Mouse (Mus musculus) layer of hippocampus, adult 2 months (tissue): ENCODE measurements around the gene Ubd. TPM values are rescaled to one million over a fixed set of nuclear protein-coding genes. Genes with fewer than 3 reads are reported as not detected.

Source experiments
- DNase-seq, 2 experiments: peaks; one replicate each; pipeline ENCODE4 v3.0.0; 2022; ENCODE audit warnings: low spot score in 2 of 2
- H3K27ac ChIP-seq: fragments of 200-600 bp; 2 replicates; pipeline ENCODE4 v1.8.1; 2022
- H3K4me3 ChIP-seq: fragments of 200-600 bp; 2 replicates; pipeline ENCODE4 v1.8.1; 2022; ENCODE audit warnings: mild to moderate bottlenecking
- CTCF ChIP-seq: fragments of 200-600 bp; conservative IDR thresholded peaks from 2 replicates; pipeline ENCODE4 v1.8.1; 2022; ENCODE audit warnings: antibody characterized with exemption, mild to moderate bottlenecking, moderate library complexity
- long read RNA-seq, 2 experiments: library from polyadenylated mRNA; stranded (forward); transcript quantifications; one replicate each; pipeline ENCODE4 v2.0.0; 2021; ENCODE audit warnings: borderline mapping rate in 2 of 2
- total RNA-seq, 2 experiments: library from RNA; stranded (reverse); gene quantifications; 2 replicates each; pipeline ENCODE4 v1.2.3; 2021

Gene Ubd
- total RNA-seq = not detected
- long read RNA-seq, experiment 1 = 0 reads
- long read RNA-seq, experiment 2 = 0 reads

DNA sequence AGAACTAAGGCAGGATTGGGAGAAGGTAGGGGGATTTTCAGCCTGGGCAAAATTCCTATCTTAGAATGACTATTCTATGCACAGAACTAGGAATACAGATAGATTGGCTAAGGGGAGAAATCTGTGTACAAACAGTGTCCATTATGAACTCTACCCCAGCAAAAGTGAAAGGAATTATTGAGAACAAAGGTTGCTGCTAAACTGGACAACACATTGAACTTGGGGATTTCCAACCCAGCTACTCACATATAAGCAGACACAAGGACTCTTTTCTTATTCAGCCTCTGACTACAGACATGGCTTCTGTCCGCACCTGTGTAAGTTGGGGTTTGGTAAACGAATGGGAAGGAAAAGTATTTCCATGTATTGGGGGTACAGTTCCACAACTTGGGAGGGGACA is at the start of gene Ubd:
TSS of gene Ubd (plus strand) at position 237 of the 400 bp plus-strand sequence.
- DNase-seq = no peak
- Histone ChIP-seq H3K4me3 (no peak within 1 kb of the TSS), H3K27ac (no peak within 1 kb of the TSS)
- TF ChIP-seq CTCF = no peak

DNA sequence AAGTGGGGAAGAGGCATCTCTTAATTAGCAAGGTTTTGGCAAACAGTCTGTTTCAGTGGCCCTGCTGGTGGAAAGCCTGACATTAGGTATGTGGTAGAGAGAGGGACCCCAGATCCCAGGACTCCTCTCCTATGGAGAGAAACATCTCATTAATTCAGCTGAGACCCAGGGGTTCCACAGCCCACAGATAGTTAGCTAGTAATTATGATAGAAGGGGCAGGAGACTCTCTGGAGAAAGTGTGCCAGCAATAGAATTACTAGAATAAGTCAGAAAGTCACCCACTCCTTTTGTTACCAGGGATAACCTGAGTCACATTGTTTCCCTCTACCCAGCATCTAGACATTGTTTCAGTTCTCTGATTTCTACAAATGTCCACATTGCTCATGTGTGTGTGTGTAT is 32.3 kb upstream of the Ubd start, which contains the start of gene Olfr93:
TSS of gene Olfr93 (minus strand) at position 101 of the 400 bp plus-strand sequence.
- TF ChIP-seq CTCF = no peak
- no peak for DNase-seq
- Histone ChIP-seq H3K27ac (no peak within 1 kb of the TSS), H3K4me3 (no peak within 1 kb of the TSS)

DNA sequence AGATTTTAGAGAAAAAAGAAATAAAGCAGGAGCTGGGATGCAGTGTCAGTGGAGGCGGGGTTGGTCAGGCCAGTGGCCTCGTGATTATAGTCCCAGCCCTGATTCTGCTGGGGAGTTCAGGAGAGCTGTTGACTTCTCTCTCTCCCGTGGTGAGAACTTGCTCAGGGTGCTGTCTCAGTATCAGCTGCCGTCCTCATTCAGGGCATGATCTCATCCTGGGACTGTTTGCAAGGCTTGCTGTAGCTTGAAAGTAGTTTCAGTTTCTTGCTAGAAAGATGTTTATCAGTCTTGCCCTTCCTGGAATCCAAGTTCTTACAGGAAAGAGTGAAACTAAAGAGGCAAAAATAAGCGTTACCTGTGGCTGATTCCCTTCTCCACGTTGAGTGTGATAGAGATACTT is 8.2 kb upstream of the Ubd start:
- no peak for TF ChIP-seq CTCF

DNA sequence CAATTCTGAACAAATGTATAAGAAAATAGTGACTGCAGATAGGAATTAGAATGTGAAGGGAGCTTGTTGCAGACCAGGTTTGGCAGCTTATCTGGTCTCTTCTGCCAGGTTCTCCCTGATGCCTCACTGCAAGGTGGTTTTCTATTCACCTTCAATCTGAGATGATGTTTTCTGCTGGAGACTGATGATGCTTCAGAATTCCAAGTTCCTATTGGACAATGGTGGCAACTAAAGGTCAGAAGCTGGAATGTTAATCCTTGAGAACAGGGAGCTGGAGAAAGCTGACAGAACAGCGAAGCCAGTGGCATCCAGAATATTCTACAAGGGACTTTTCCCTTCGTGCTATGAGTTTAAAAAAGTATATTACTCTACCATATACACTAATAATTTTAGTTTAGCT is 3.0 kb upstream of the Ubd start:
- peak; percentile 14 to 42 for DNase-seq
- no peak overlapping the region for H3K4me3 ChIP-seq
- no peak for TF ChIP-seq CTCF
- H3K27ac ChIP-seq = no peak overlapping the region

More for the DNA sequence above, 8.2 kb upstream of the Ubd start:
- no peak for DNase-seq
- Histone ChIP-seq H3K4me3 (no peak overlapping the region), H3K27ac (no peak overlapping the region)

DNA sequence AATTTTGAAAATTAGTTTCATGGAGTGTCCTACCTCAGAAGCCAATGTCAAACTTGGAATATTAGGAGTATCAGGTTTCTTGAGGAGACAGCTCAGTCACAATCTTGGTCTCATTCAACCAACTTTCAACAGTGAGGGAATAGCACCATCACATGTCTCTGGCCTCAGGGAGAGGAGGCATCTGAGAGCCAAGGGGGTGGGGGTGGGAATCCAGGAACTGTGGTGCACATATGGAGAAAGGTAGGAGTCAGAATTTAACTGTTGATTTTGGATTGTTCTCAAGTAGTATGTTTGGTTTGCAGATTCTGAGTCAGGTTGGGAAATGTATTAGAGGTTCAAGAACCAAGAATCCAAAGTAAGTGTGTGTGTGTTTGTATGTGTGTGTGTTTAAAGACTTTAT is 660 bp upstream of the Ubd start:
- no peak overlapping the region for H3K4me3 ChIP-seq
- no peak overlapping the region for H3K27ac ChIP-seq
- DNase-seq = no peak
- TF ChIP-seq CTCF = no peak

DNA sequence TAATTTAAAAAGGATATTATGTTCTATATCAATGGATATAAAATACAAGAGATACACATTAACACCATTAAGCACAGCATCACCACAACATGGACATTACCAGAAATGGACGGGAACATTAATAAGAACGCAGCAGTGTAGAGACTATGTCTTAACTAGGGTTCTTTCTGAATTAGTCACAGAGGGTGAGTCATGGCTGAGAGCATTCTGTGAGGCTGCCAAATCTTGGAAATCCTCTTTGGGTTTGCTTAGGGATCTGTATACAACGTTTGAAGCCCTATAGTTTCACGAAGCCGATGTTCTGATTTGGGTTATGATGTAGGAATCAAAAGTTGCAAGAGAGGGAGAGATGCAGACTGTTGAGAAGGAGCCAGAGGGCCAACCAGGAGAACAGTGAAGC is 1.1 kb downstream of the Ubd start:
- DNase-seq = peak in 1 of 2 experiments; percentile 30
- no peak for TF ChIP-seq CTCF
- Histone ChIP-seq H3K27ac (no peak overlapping the region), H3K4me3 (no peak overlapping the region)

DNA sequence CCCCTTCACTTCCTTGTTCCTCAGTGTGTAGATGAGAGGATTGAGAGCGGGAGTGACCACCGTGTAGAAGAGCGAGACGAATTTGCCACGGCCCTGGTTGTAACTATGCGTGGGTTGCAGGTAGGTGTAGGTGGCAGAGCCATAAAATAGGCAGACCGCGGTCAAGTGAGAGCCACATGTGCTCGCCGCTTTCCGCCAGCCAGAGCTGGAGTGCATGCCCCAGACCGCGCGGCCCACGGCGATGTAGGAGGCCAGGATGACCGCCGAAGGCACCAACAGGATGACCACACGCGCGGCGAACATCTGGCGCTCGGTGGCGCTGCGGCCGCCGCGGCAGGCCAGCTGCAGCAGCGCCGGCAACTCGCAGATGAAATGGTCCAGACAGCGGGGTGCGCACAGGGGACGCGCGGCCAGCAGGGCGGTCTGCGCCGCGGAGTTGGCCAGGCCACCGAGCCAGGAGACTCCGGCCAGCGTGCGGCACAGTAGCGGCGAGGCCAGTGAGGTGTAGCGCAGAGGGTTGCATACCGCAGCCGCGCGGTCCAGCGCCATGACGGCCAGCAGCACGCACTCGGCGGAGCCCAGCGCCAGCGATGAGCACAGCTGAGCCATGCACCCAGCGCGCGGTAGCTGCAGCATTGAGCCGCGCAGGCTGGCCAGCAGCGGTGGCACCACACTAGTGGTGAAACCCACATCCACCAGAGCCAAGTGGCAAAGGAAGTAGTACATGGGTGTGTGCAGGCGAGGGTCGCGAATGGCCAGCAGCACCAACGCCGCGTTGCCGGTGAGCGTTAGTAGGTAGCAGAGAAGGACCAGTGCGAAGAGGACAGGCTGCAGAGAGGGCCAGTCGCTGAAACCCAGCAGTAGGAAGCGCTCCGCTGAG is 3.4 kb downstream of the Ubd start:
- no peak overlapping the region for H3K27ac ChIP-seq
- H3K4me3 ChIP-seq = peak overlapping the region; percentile 58

DNA sequence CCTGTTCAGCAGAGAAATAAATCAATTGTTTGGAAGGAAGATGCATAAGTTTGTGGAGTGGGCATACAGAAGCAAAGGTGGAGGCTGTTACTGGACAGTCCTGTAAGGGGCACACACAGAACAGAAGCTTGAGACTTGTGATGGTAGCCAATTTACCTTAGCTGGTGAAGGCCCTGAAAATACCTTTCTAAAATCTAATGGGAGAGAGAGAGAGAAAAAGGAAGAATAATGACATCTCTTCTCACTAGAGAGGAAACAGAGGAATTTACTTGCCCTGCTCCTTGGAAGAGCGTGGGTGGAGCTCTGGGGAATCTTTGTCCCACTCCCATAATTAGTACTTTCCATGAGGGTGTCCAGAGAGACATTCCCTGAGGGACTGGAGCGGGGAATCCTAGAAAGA is 7.2 kb downstream of the Ubd start, which contains the start of gene Olfr94:
TSS of gene Olfr94 (minus strand) at position 101 of the 400 bp plus-strand sequence.
- H3K27ac ChIP-seq = no peak within 1 kb of the TSS
- H3K4me3 ChIP-seq = no peak within 1 kb of the TSS
- no peak for DNase-seq
- no peak for TF ChIP-seq CTCF

More for the DNA sequence above, 3.4 kb downstream of the Ubd start:
- DNase-seq = no peak
- peak; percentile 8; the same call in 1 of the 2 replicates for TF ChIP-seq CTCF

DNA sequence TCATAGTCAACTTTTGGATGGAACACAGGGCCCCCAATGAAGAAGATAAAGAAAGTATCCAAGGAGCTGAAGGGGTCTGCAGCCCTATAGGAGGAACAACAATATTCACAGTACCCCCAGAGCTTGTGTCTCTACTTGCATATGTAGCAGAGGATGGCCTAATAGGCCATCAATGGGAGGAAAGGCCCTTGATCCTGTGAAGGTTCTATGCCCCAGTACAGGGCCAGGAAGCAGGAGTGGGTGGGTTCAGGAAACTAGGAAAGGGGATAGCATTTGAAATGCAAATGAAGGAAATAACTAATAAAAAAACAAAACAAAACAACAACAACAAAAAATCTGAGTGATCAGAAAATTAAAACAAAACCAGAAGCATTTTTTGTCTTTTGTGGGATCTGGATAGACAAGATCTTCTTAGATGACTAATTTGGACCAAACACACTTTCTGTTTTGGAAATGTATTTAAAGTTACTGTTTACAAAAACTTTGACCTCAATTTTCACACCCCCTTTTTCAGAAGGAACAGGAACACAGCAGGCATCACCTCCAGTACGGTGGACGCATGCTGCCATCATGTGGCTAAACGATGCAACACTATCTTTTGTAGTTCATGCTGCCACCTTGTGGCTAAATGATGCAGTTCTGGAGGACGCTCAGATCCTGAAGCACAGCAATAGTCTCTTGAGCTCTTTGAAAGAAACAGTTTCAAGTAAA is 9.7 kb downstream of the Ubd start:
- peak; percentile 100 for TF ChIP-seq CTCF

DNA sequence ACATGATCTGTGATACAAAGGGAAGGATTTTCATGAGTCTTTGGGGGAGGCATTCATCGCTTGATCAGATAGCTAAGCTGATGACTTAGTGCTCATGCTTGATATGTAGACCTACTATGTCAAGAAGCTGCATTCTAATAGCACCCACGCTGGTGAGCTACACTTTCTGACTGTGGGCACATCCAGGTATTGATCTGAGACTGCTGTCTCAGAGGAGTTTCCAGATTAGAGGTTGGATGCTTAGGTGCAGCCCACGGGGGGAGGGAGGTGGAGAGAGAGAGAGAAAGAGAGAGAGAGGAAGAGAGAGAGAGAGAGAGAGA is 10.2 kb downstream of the Ubd start:
- H3K4me3 ChIP-seq = no peak overlapping the region
- no peak overlapping the region for H3K27ac ChIP-seq
- DNase-seq = no peak
- no peak for TF ChIP-seq CTCF

More for the DNA sequence above, 9.7 kb downstream of the Ubd start:
- Histone ChIP-seq H3K4me3 (no peak overlapping the region), H3K27ac (no peak overlapping the region)
- peak; percentile 75 to 84 for DNase-seq

DNA sequence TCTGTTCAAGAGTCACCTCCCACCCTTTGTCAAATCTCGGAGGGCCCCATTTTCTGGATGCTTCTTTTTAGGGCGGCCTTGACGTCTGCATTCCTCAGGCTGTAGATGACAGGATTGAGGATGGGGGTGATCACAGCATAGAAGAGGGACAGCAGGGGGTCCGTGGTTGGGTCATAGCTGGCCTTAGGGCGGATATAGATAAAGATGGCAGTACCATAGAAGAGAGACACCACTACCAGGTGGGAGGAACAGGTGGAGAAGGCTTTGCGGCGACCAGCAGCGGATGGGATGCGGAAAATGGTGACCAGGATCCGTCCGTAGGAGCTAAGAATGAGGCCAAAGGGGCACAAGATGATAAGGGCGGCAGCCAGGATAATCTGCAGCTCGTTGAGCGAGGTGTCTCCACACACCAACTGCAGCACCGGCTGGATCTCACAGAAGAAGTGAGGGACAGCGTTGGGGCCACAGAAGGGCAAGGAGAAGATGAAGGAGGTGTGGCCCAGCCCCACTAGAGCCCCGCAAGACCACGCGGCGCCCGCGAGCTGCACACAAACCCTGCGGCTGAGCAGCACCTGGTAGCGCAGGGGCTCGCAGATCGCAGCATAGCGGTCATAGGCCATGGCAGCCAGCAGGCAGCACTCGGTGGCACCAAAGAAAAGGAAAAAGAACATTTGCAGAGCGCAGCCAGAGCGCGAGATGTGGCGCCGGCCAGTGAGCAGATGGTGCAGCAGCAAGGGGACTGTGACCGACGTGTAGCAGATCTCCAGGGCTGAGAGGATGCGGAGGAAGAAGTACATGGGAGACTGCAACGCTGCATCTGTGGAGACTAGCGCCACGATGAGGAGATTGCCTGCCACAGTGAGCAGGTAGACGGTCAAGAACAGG is 17.4 kb downstream of the Ubd start:
- peak overlapping the region; percentile 3; the same call in 1 of the 2 replicates for H3K4me3 ChIP-seq
- DNase-seq = no peak
- no peak; the same call in 1 of the 2 replicates for TF ChIP-seq CTCF
- no peak overlapping the region for H3K27ac ChIP-seq

DNA sequence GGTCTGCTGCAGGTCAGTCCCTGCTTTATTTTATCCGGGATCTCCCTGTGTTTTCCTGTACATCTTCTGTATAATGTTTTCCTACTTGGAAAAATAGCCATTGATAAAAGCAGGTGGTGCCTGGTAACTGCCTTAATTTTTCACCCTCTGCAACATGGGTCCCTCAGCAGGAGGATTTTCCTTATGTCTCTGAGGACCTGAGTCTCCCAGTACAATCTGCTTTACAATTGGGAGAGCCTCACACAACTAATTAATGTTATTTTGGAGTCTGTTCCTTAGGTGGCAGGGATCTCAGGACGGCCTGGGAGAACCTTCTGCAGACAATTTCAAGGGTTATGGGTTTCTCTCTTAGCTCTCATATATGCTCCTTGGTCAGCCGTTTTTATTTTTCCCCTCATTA is 19.3 kb downstream of the Ubd start, which contains the start of gene Olfr95:
TSS of gene Olfr95 (minus strand) at position 101 of the 400 bp plus-strand sequence.
- DNase-seq = no peak
- no peak within 1 kb of the TSS for H3K27ac ChIP-seq
- no peak for TF ChIP-seq CTCF
- no peak within 1 kb of the TSS for H3K4me3 ChIP-seq
